Mouse (Mus musculus): ENCODE results near the gene 4930524B15Rik.
"Not testable (repeated sequence)": the region's sequence is repeated elsewhere in the genome, so short reads cannot be mapped to it uniquely, and the experiment has no call there.

4930524B15Rik gene

GRCm38 (mm10) chr11:31984786-31985185 is 19.4 kb downstream of the 4930524B15Rik start:
- DNase-seq (ENCODE audit: low spot score): no peak

- no peak for DNase-seq (ENCODE audit: low spot score)
These were observed 27.1 kb downstream of the 4930524B15Rik start for GRCm38 (mm10) chr11:31992535-31992934.

GRCm38 (mm10) chr11:31999716-32000115 is 34.3 kb downstream of the 4930524B15Rik start:
- no peak for DNase-seq (ENCODE audit: low spot score)

- DNase-seq (ENCODE audit: low spot score): peak; percentile 89
These were observed 34.9 kb downstream of the 4930524B15Rik start, which contains the start of gene Nsg2 for GRCm38 (mm10) chr11:32000281-32000680. Gene Nsg2 (plus strand): TSS chr11:32000463.

GRCm38 (mm10) chr11:32001181-32001910 is 36.0 kb downstream of the 4930524B15Rik start:
- DNase-seq (ENCODE audit: low spot score): no peak

DNA sequence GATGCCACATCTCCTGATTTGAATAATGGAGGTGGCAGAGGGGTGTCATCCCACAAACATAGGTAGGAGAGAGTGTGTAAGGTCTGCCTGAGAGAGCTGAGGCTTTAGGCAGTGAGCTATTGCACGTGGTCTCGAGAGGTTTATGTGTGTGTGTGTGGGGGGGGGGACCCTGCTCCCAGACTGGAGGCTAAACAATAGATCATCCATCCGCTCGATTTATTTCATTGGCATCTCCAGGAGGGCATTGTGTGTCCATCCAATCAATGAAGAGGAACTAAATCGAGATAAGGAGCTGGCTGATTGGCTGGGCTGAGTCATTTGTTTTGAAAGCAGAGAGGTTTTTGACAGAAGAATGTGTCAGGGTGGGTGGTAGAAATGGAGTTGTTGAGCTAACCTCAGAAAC is 37.3 kb downstream of the 4930524B15Rik start:
- no peak for DNase-seq (ENCODE audit: low spot score)

DNA sequence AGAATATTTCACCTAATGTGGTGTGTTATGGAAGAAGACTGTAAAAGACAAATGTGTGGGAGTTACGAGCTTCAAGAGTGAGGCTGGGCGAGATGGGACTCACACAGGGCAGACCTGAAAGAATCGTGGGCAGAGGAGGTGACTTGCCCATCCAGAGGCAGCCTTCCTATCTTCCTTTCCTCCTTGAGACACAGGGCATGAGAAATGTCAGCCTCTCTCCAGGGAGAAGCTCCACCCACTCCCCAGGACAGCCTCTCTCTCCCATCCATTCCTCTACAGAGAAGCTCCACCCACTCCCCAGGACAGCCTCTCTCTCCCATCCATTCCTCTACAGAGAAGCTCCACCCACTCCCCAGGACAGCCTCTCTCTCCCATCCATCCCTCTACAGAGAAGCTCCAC is 42.7 kb downstream of the 4930524B15Rik start:
- DNase-seq (ENCODE audit: low spot score): not testable (repeated sequence)

DNA sequence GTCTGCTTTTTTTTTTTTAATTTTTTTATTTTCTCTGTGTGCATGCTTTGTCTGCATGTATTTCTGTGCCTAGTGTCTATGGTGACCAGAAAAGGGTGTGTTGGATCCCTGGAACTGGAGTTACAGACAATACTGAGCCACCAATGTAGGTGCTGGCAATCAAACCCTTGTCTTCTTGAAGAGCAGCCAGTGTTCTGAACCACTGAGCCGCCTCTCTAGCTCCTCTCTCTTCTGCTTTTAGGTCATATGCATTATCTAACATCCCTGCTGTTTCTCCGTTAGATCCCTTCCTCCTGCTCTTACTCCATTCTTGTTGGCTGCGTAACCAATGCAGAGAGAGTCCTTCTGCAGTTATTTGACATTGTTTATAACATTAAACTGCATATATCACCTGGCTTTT is 43.5 kb downstream of the 4930524B15Rik start:
- DNase-seq (ENCODE audit: low spot score): no peak

DNA sequence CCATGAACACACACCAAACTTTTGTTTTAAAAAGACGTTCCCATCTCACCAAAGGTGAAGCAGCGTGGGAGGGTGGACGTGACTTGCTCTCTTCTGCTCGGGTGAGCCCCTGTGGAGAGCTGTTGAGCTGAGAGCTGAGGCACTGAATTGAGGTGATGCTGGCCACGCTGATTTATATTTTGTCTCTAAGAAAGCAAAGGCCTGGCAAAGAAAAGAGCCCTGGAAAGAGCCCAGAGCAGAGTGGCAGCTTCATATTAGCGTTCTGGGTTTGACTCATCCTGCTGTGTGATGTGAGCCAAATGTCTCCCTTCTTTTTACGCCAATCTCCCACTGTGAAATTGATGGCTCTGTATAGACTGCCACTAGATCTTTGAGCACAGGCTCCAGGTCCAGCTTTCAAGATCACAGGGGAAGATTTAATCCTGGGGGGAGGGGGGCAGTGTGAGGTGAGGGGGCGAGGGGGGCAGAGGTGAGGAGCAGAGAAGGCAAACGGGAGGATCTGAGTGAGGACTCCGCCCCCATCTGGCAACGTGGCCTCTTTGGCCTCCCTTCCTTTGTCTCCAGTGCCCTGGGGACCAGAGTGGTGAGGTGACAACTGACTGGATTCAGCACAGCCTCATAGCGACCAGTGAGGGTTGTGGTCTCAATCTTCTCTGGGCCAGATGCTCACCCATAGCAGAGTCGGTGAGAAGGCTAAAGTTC is 44.7 kb downstream of the 4930524B15Rik start:
- DNase-seq (ENCODE audit: low spot score): peak; percentile 49

DNA sequence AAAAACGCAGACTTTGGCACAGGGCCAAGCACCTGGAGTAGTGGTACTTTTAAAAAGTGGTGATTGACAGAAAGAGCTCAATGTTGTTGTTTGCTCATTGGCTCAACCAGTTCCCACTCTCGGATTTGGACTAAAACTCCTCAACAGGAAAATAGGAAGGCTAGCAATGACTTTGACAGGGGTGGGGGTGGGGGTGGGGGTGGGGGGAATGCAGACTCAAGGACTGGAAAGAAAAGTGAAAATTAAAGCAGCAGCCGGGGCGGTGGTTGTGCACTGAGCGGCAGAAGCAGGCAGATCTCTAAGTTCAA is 45.2 kb downstream of the 4930524B15Rik start:
- no peak for DNase-seq (ENCODE audit: low spot score)

DNA sequence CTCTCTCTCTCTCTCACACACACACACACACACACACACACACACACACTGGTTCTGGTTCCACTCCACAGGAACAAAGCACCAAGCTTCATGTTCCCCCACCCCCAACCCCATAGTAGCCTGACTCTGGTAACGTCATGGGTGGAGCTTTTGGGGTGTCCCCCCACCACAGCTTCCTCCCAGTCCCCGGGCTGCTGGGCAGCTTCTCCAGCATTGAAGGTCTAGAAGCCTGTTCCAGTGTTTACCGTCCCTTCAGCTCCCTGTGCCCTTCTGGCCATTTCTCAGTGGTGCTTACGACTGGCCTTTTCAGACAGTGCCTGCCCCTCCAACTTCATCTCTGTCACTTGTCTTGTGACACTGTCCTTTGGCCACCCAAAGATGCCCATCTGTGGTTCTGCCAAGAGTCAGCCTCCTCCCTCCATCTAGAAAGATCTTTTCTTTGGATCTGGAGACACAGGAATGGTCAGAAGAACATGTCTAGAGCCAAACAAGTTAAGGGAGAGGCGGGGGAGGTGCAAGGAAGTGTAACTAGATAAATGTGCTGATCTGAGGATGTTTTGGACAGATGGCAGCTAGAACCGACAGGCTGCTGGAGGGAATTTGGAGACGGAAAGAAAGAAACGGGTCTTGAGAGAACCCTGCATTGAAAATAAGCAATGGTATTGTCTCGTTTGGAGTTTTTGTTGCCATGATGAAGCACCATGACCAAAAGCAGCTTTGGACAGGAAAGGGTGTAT is 46.6 kb downstream of the 4930524B15Rik start:
- no peak for DNase-seq (ENCODE audit: low spot score)

- no peak for DNase-seq (ENCODE audit: low spot score)
These were observed 47.6 kb downstream of the 4930524B15Rik start for GRCm38 (mm10) chr11:32013014-32013427.

GRCm38 (mm10) chr11:32013561-32013960 is 48.2 kb downstream of the 4930524B15Rik start:
- no peak for DNase-seq (ENCODE audit: low spot score)

DNA sequence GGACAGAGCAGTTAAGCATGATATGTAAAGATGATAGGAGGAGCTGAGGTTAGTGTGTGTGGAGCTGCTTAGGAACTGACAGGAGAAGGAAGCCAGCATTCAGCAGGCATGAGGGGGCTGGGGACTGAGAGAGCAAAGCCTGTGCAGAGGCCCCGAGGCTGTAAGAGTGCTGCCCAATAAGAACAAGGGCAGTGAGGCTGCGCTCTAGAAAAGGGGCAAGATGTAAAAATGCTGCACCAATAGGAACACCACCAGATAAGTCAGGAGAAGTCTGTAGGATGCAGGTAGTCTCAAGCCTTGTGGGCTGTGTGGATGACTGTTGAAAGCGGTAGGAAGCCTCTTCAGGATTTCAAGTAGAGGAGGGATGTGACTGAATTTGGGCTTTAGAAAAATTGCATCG is 52.8 kb downstream of the 4930524B15Rik start:
- no peak for DNase-seq (ENCODE audit: low spot score)

GRCm38 (mm10) chr11:32020031-32020965 is 54.9 kb downstream of the 4930524B15Rik start:
- DNase-seq (ENCODE audit: low spot score): peak; percentile 43

GRCm38 (mm10) chr11:32026634-32027033 is 61.2 kb downstream of the 4930524B15Rik start:
- no peak for DNase-seq (ENCODE audit: low spot score)

DNA sequence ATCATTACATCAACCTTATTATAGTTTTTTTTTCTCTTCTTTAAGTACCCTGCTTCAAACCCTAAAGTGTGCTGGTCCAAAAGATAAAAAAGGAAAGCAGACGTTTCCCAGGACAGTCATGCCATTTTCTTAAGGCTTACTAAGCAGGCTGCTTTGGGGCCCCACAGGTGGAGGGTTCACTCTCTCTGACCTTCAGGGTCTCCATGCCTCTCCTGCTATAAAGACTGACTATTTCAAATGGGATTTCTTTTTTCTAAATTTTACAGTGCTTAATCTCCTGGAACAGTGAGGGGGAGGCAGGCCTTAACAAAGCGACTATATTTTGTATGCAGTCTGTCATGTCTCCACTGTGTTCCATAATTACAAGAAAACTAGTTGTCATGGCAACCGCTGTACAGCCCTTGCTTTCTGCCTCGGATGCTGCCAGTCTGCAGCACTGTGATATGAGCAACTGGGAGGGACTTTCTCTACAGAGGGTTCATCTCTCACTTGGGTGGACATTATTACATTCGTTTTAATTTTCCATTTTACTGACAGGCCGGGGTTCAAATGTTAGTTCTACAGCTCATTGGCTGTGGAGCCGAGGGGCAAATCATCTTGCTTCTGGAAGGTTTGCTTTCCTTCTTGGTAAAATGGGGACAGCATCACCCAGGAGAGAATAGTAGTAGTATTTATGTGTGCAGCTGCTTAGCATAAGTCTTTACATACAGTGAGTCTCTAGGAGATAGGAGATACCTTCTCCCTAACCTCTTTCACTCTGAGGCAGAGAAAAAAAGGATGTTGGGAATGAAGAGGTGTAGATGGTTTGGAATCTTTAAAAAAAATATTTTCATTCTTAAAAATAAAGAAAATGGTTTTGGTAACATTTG is 62.3 kb downstream of the 4930524B15Rik start:
- peak; percentile 67 for DNase-seq (ENCODE audit: low spot score)

DNA sequence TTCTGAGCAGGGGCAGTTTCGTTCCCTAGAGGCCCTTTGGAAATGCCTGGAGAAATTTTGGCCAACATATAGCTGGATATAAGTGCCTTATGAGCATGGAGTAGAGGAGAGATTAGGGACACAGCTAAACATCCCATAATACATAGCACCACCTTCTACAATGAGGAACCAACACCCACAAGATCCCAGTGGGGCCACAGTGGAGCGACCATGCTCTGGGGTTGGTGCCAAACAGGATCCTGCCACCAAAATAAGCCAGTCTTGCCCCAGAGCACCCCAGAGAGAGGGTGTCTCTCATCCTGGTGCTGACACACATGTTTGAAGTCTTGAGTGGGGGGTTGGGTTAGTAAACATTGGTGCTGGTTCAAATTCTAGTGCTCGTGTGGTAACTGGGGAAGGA is 63.2 kb downstream of the 4930524B15Rik start:
- DNase-seq (ENCODE audit: low spot score): no peak

Measured in layer of hippocampus, adult 11-12 months (tissue).